Mouse (Mus musculus): ENCODE measurements around the gene Pla2g16. TPM values are rescaled to one million over a fixed set of nuclear protein-coding genes. Genes with fewer than 3 reads are reported as not detected.
A peak's percentile ranks its signal among the peaks of the same experiment; 100 is the strongest.

Gene Pla2g16
- polyA plus RNA-seq, 1 experiment = 30.7 TPM

- H3K27ac ChIP-seq (ENCODE audit: control insufficient read depth, insufficient read depth, low read length) = no peak overlapping the region
- H3K4me1 ChIP-seq (replicated peaks; ENCODE audit: control insufficient read depth, insufficient read depth, low read length) = peaks cover 12% of the 10 kb centered on the region
- no peaks in the 10 kb centered on the region for H3K27me3 ChIP-seq (ENCODE audit: control insufficient read depth, insufficient read depth, low read length)
- 28% methylated on average over 15 of the region's 15 CpGs for WGBS
- TF ChIP-seq POLR2A (IDR thresholded peaks at IDR 0.05; ENCODE audit: control insufficient read depth, extremely low read depth, insufficient read depth, low read length, poor library complexity) = no peak
- no peak overlapping the region for H3K4me3 ChIP-seq (ENCODE audit: control insufficient read depth, insufficient read depth, low read length)
- H3K36me3 ChIP-seq (ENCODE audit: control insufficient read depth, insufficient read depth, low read length) = no peaks in the 10 kb centered on the region
- DNase-seq = no peak
Observed at GRCm38 (mm10) chr19:7605930-7606783, 48.9 kb downstream of the Pla2g16 start.

DNA sequence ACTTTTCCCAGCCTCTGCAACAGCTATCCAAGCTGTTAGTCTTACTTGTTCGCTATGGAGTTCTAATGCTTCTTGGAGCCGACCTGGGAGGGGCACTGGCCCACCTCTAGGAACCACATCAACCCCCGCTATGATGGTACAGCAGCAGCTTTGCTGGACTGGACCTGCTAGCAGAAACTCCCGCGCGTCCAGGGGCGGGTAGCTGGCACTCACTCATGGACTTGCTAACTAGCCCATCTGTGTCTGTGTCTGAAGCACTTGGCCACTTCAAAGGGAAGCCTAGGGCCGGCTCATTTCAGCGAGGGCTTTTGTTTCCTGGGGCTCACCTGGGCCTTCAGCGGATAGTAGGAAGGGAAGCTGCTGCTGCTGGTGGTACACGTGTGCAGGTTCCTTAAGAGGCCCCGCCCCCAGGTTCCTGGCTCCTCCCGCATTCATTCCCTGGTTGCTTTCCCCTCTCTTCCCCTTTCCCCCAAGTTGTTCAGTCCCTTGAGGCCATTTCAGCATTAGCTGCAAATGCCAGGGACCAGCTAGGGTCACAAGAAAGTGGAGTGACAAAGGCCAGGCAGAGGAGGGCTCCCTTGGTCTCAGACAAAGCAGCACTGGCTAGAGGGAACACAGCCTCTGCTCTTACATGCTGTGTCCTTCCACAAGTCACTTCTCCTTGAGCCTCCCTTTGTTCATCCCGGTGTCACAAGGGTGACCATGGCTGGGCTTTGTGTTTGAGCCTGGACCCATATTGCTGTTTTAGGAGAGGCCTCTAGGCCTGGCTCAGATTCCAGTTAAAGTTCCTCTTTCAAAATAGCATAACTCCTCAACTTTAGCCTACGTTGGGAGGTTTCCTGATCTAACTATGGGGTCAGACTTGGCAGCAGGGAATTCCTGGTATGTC lies 49.8 kb downstream of the Pla2g16 start, which contains the start of gene Lgals12:
Gene Lgals12, minus strand, starts transcription at position 393 of the 889 bp plus-strand sequence.
- TF ChIP-seq POLR2A (IDR thresholded peaks at IDR 0.05; ENCODE audit: control insufficient read depth, extremely low read depth, insufficient read depth, low read length, poor library complexity) (no peak), CTCF (IDR thresholded peaks at IDR 0.05; ENCODE audit: borderline replicate concordance, control insufficient read depth, extremely low read depth, insufficient read depth, low read length, poor library complexity) (no peak)
- H3K27me3 ChIP-seq (ENCODE audit: control insufficient read depth, insufficient read depth, low read length) = no peaks in the 10 kb centered on the region
- 38% methylated on average over 15 of the region's 15 CpGs for WGBS
- no peak within 1 kb of the TSS for H3K27ac ChIP-seq (ENCODE audit: control insufficient read depth, insufficient read depth, low read length)
- H3K4me1 ChIP-seq (replicated peaks; ENCODE audit: control insufficient read depth, insufficient read depth, low read length) = peaks cover 12% of the 10 kb centered on the region
- no peaks in the 10 kb centered on the region for H3K36me3 ChIP-seq (ENCODE audit: control insufficient read depth, insufficient read depth, low read length)
- DNase-seq = no peak
- no peak within 1 kb of the TSS for H3K4me3 ChIP-seq (ENCODE audit: control insufficient read depth, insufficient read depth, low read length)

GRCm38 (mm10) chr19:7607690-7608201 lies 50.5 kb downstream of the Pla2g16 start:
- Histone ChIP-seq H3K4me1 (replicated peaks; ENCODE audit: control insufficient read depth, insufficient read depth, low read length) (peaks cover 12% of the 10 kb centered on the region), H3K4me3 (ENCODE audit: control insufficient read depth, insufficient read depth, low read length) (no peak overlapping the region), H3K36me3 (ENCODE audit: control insufficient read depth, insufficient read depth, low read length) (no peaks in the 10 kb centered on the region), H3K27me3 (ENCODE audit: control insufficient read depth, insufficient read depth, low read length) (no peaks in the 10 kb centered on the region; the same call in 1 of the 2 replicates), H3K27ac (ENCODE audit: control insufficient read depth, insufficient read depth, low read length) (no peak overlapping the region)
- TF ChIP-seq POLR2A (IDR thresholded peaks at IDR 0.05; ENCODE audit: control insufficient read depth, extremely low read depth, insufficient read depth, low read length, poor library complexity) = no peak
- no peak for TF ChIP-seq CTCF (IDR thresholded peaks at IDR 0.05; ENCODE audit: borderline replicate concordance, control insufficient read depth, extremely low read depth, insufficient read depth, low read length, poor library complexity)
- no peak for DNase-seq
- WGBS = 65% methylated on average over 7 of the region's 7 CpGs

GRCm38 (mm10) chr19:7611942-7612757 lies 54.9 kb downstream of the Pla2g16 start, which contains the start of gene Hrasls5:
TSS of gene Hrasls5 (plus strand) at chr19:7612541.
- Histone ChIP-seq H3K36me3 (ENCODE audit: control insufficient read depth, insufficient read depth, low read length) (no peaks in the 10 kb centered on the region), H3K27me3 (ENCODE audit: control insufficient read depth, insufficient read depth, low read length) (no peaks in the 10 kb centered on the region; the same call in 1 of the 2 replicates), H3K4me3 (ENCODE audit: control insufficient read depth, insufficient read depth, low read length) (0 out of 2 replicates have a peak within 1 kb of the TSS, but pooled peaks have one; percentile 5), H3K4me1 (replicated peaks; ENCODE audit: control insufficient read depth, insufficient read depth, low read length) (peaks cover 7% of the 10 kb centered on the region), H3K27ac (ENCODE audit: control insufficient read depth, insufficient read depth, low read length) (no peak within 1 kb of the TSS)
- 13% methylated on average over 53 of the region's 54 CpGs for WGBS
- TF ChIP-seq POLR2A (IDR thresholded peaks at IDR 0.05; ENCODE audit: control insufficient read depth, extremely low read depth, insufficient read depth, low read length, poor library complexity) (no peak), CTCF (IDR thresholded peaks at IDR 0.05; ENCODE audit: borderline replicate concordance, control insufficient read depth, extremely low read depth, insufficient read depth, low read length, poor library complexity) (no peak)
- no peak for DNase-seq

DNA sequence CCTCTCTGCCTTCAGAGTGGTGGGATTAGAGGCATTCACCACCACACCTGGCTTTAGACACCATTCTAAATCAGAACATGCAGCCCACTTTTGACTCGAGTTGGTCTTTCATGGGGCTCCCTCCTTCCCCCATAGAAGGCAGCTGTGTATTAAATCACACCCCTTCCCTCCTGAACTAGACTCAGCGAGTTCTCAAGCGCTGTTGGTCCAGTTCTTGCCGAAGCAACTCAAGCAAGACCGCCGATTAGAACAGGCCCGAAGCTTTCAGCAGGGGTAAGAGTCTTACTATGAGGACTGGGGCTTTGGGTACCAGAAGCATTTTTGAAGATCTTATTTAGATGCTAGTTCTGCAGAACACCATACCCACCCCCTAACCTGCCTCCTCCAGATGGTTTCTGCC lies 55.9 kb downstream of the Pla2g16 start:
- DNase-seq = no peak
- Histone ChIP-seq H3K27ac (ENCODE audit: control insufficient read depth, insufficient read depth, low read length) (no peak overlapping the region), H3K4me1 (replicated peaks; ENCODE audit: control insufficient read depth, insufficient read depth, low read length) (no peaks in the 10 kb centered on the region), H3K36me3 (ENCODE audit: control insufficient read depth, insufficient read depth, low read length) (no peaks in the 10 kb centered on the region), H3K4me3 (ENCODE audit: control insufficient read depth, insufficient read depth, low read length) (no peak overlapping the region), H3K27me3 (ENCODE audit: control insufficient read depth, insufficient read depth, low read length) (no peaks in the 10 kb centered on the region; the same call in 1 of the 2 replicates)
- TF ChIP-seq POLR2A (IDR thresholded peaks at IDR 0.05; ENCODE audit: control insufficient read depth, extremely low read depth, insufficient read depth, low read length, poor library complexity) (no peak), CTCF (IDR thresholded peaks at IDR 0.05; ENCODE audit: borderline replicate concordance, control insufficient read depth, extremely low read depth, insufficient read depth, low read length, poor library complexity) (no peak)
- 88% methylated on average over 7 of the region's 7 CpGs for WGBS

Data from thymus, adult 2 months (tissue).